In genomic region chr3:3388056-3388770, GRCm38 (mm10) we compare ENCODE assay signal across 11 mouse cellular contexts.
DNase-seq lines count a peak whose midpoint lies in the region; ATAC-seq lines count a peak whose summit lies in the region.
"Had no signal": no experiment of that assay in that cellular context is flagged by ENCODE, and none has a peak within 500 bp of the region (broad histone marks: within the 10 kb centered on the region; RNA-seq: fewer than 3 reads in every experiment).

No protein-coding gene starts in this region.

- no peaks in the 10 kb centered on the region for H3K4me1 ChIP-seq in embryonic facial prominence, embryonic 11.5 days (ENCODE audit: control insufficient read depth, insufficient read depth, low read length)
- H3K4me1 ChIP-seq in hindbrain, embryonic 16.5 days (ENCODE audit: control insufficient read depth, insufficient read depth, low read depth, low read length) = no peaks in the 10 kb centered on the region
- no peaks in the 10 kb centered on the region for H3K4me1 ChIP-seq in neural tube, embryonic 12.5 days
- H3K4me1 ChIP-seq: neural tube, embryonic 13.5 days had no signal

- no peak overlapping the region for H3K4me3 ChIP-seq in embryonic facial prominence, embryonic 11.5 days (ENCODE audit: low read depth, low read length)
- H3K4me3 ChIP-seq in hindbrain, embryonic 16.5 days (ENCODE audit: low read length) = no peak overlapping the region
- H3K4me3 ChIP-seq in neural tube, embryonic 12.5 days = no peak overlapping the region
- H3K4me3 ChIP-seq: neural tube, embryonic 13.5 days had no signal

- H3K36me3 ChIP-seq in embryonic facial prominence, embryonic 11.5 days (replicated peaks; ENCODE audit: control insufficient read depth, insufficient read depth, low read depth, low read length) = no peaks in the 10 kb centered on the region
- H3K36me3 ChIP-seq in hindbrain, embryonic 16.5 days (ENCODE audit: control insufficient read depth, insufficient read depth, low read length) = no peaks in the 10 kb centered on the region
- no peaks in the 10 kb centered on the region for H3K36me3 ChIP-seq in neural tube, embryonic 12.5 days
- H3K36me3 ChIP-seq: neural tube, embryonic 13.5 days had no signal

- 28% methylated on average over 3 of the region's 3 CpGs for WGBS in embryonic facial prominence, embryonic 11.5 days
- 22% methylated on average over 3 of the region's 3 CpGs for WGBS in hindbrain, embryonic 16.5 days
- WGBS in neural tube, embryonic 12.5 days = 37% methylated on average over 3 of the region's 3 CpGs

- no peak overlapping the region for H3K9ac ChIP-seq in embryonic facial prominence, embryonic 11.5 days (replicated peaks; ENCODE audit: low read length)
- no peak overlapping the region for H3K9ac ChIP-seq in hindbrain, embryonic 16.5 days (ENCODE audit: low read depth, low read length)
- no peak overlapping the region for H3K9ac ChIP-seq in neural tube, embryonic 12.5 days
- H3K9ac ChIP-seq: neural tube, embryonic 13.5 days had no signal

- peak; percentile 93 for ATAC-seq in embryonic facial prominence, embryonic 11.5 days (replicated peaks; ENCODE audit: insufficient number of reproducible peaks, low FRiP score, low TSS enrichment, low read depth)
- ATAC-seq in hindbrain, embryonic 16.5 days = peak; percentile 89
- ATAC-seq in neural tube, embryonic 12.5 days (ENCODE audit: low FRiP score, low read depth) = peak; percentile 65; the same call in 1 of the 2 replicates
- no peak for ATAC-seq in inflammation-experienced regulatory T-cells, adult 6 months

- peak; percentile 19 for DNase-seq in kidney, adult 9 months
- no peak for DNase-seq in kidney, postnatal 4 days
- DNase-seq in embryonic facial prominence, embryonic 11.5 days (ENCODE audit: low spot score) = peak; percentile 76
- DNase-seq in adrenal gland, adult 2 months = no peak
- no peak for DNase-seq in cerebellum, adult 11-12 months
- DNase-seq: adrenal gland, postnatal 36 days; lung, adult 18-20 months had no signal

- no peak overlapping the region for H3K27ac ChIP-seq in embryonic facial prominence, embryonic 11.5 days (replicated peaks; ENCODE audit: low read depth, low read length)
- H3K27ac ChIP-seq in hindbrain, embryonic 16.5 days (ENCODE audit: low read depth, low read length) = no peak overlapping the region
- no peak overlapping the region for H3K27ac ChIP-seq in neural tube, embryonic 12.5 days
- H3K27ac ChIP-seq: neural tube, embryonic 13.5 days had no signal

- H3K4me2 ChIP-seq in embryonic facial prominence, embryonic 11.5 days (ENCODE audit: low read depth, low read length) = no peak overlapping the region
- no peak overlapping the region for H3K4me2 ChIP-seq in hindbrain, embryonic 16.5 days (ENCODE audit: low read length)
- no peak overlapping the region for H3K4me2 ChIP-seq in neural tube, embryonic 12.5 days (replicated peaks)
- H3K4me2 ChIP-seq: neural tube, embryonic 13.5 days had no signal

- no peaks in the 10 kb centered on the region for H3K9me3 ChIP-seq in embryonic facial prominence, embryonic 11.5 days (replicated peaks; ENCODE audit: control insufficient read depth, low read length)
- no peaks in the 10 kb centered on the region for H3K9me3 ChIP-seq in hindbrain, embryonic 16.5 days (ENCODE audit: control insufficient read depth, low read length)
- no peaks in the 10 kb centered on the region for H3K9me3 ChIP-seq in neural tube, embryonic 12.5 days
- H3K9me3 ChIP-seq: neural tube, embryonic 13.5 days had no signal

- H3K27me3 ChIP-seq in embryonic facial prominence, embryonic 11.5 days (ENCODE audit: control insufficient read depth, insufficient read depth, low read length) = no peaks in the 10 kb centered on the region
- H3K27me3 ChIP-seq in hindbrain, embryonic 16.5 days (replicated peaks; ENCODE audit: control insufficient read depth, insufficient read depth, low read length) = no peaks in the 10 kb centered on the region
- H3K27me3 ChIP-seq in neural tube, embryonic 12.5 days (replicated peaks) = no peaks in the 10 kb centered on the region
- H3K27me3 ChIP-seq: neural tube, embryonic 13.5 days had no signal

Comparison
In these comparisons a context has a peak if more than half of its experiments do, and no peak if none do; other contexts are left out.
1. DNase-seq: peak in kidney, adult 9 months (single experiment) and embryonic facial prominence, embryonic 11.5 days (single experiment); none in kidney, postnatal 4 days (0 of 2), adrenal gland, adult 2 months (single experiment) and cerebellum, adult 11-12 months (single experiment).